ENCODE assay signal across 14 mouse cellular contexts in genomic region chr8:76787744-76788143, GRCm38 (mm10).
DNase-seq lines count a peak whose midpoint lies in the region; ATAC-seq and TF ChIP-seq lines count a peak whose summit lies in the region.
"Had no signal": no experiment of that assay in that cellular context is flagged by ENCODE, and none has a peak within 500 bp of the region (broad histone marks: within the 10 kb centered on the region; RNA-seq: fewer than 3 reads in every experiment).

No protein-coding gene starts in this region.

- DNase-seq in hindbrain, postnatal 0 days (ENCODE audit: low spot score) = no peak
- DNase-seq in liver, postnatal 0 days = no peak
- no peak for DNase-seq in liver
- DNase-seq in ZHBTc4 (ENCODE audit: low read depth, low spot score) = peak; percentile 18
- DNase-seq in B cell, adult 2 months = no peak
- no peak for DNase-seq in adrenal gland, adult 18-20 months (ENCODE audit: low spot score in 2 of 2)
- DNase-seq: cerebellum, adult 9-11 months; heart, postnatal 36 days; lung, adult 18-20 months had no signal

- H3K27ac ChIP-seq in hindbrain, postnatal 0 days = no peak overlapping the region
- no peak overlapping the region for H3K27ac ChIP-seq in hindbrain, embryonic 13.5 days
- H3K27ac ChIP-seq in liver, postnatal 0 days (ENCODE audit: low read depth) = no peak overlapping the region
- H3K27ac ChIP-seq: forebrain, embryonic 12.5 days; heart, embryonic 13.5 days; midbrain, embryonic 13.5 days had no signal

- no peaks in the 10 kb centered on the region for H3K9me3 ChIP-seq in hindbrain, postnatal 0 days (ENCODE audit: low read length)
- H3K9me3 ChIP-seq in hindbrain, embryonic 13.5 days = no peaks in the 10 kb centered on the region
- H3K9me3 ChIP-seq in liver, postnatal 0 days (ENCODE audit: low read length) = no peaks in the 10 kb centered on the region
- H3K9me3 ChIP-seq in E14TG2a.4 (ENCODE audit: low read length) = no peaks in the 10 kb centered on the region
- H3K9me3 ChIP-seq: forebrain, embryonic 12.5 days; heart, embryonic 13.5 days; midbrain, embryonic 13.5 days had no signal

- 0 out of 2 replicates have a peak, but pooled peaks have one; percentile 10 for TF ChIP-seq CTCF in hindbrain, postnatal 0 days (IDR thresholded peaks at IDR 0.05; ENCODE audit: low read depth)
- TF ChIP-seq CTCF in liver, postnatal 0 days (IDR thresholded peaks at IDR 0.05; ENCODE audit: low read depth) = peak; percentile 33; the same call in 1 of the 2 replicates
- TF ChIP-seq CTCF in E14TG2a.4 (conservative IDR thresholded peaks at IDR 0.05; ENCODE audit: low read length) = peak; percentile 82

- no peak overlapping the region for H3K9ac ChIP-seq in hindbrain, postnatal 0 days (replicated peaks; ENCODE audit: low read length)
- H3K9ac ChIP-seq in hindbrain, embryonic 13.5 days = no peak overlapping the region
- no peak overlapping the region for H3K9ac ChIP-seq in liver, postnatal 0 days (replicated peaks)
- H3K9ac ChIP-seq: forebrain, embryonic 12.5 days; heart, embryonic 13.5 days; midbrain, embryonic 13.5 days had no signal

- 84% methylated on average over 1 of the region's 1 CpGs for WGBS in hindbrain, postnatal 0 days
- WGBS in hindbrain, embryonic 13.5 days = 80% methylated on average over 1 of the region's 1 CpGs
- WGBS in liver, postnatal 0 days (ENCODE audit: insufficient replicate concordance) = 70% methylated on average over 1 of the region's 1 CpGs

- H3K4me1 ChIP-seq in hindbrain, postnatal 0 days (ENCODE audit: insufficient read depth, low read length) = no peaks in the 10 kb centered on the region
- no peaks in the 10 kb centered on the region for H3K4me1 ChIP-seq in hindbrain, embryonic 13.5 days (replicated peaks)
- H3K4me1 ChIP-seq in liver, postnatal 0 days (ENCODE audit: insufficient read depth) = no peaks in the 10 kb centered on the region
- no peaks in the 10 kb centered on the region for H3K4me1 ChIP-seq in E14TG2a.4 (replicated peaks; ENCODE audit: low read depth, low read length)
- H3K4me1 ChIP-seq: forebrain, embryonic 12.5 days; heart, embryonic 13.5 days; midbrain, embryonic 13.5 days had no signal

- H3K27me3 ChIP-seq in hindbrain, postnatal 0 days (ENCODE audit: insufficient read depth, low read length) = no peaks in the 10 kb centered on the region
- H3K27me3 ChIP-seq in hindbrain, embryonic 13.5 days = no peaks in the 10 kb centered on the region
- no peaks in the 10 kb centered on the region for H3K27me3 ChIP-seq in liver, postnatal 0 days (ENCODE audit: insufficient read depth, low read length)
- no peaks in the 10 kb centered on the region for H3K27me3 ChIP-seq in E14TG2a.4 (ENCODE audit: insufficient read depth, low read length)
- H3K27me3 ChIP-seq: forebrain, embryonic 12.5 days; heart, embryonic 13.5 days; midbrain, embryonic 13.5 days had no signal

- no peak overlapping the region for H3K4me3 ChIP-seq in hindbrain, postnatal 0 days (ENCODE audit: low read length)
- H3K4me3 ChIP-seq in hindbrain, embryonic 13.5 days = no peak overlapping the region
- H3K4me3 ChIP-seq in liver, postnatal 0 days (ENCODE audit: low read depth, low read length) = no peak overlapping the region
- no peak overlapping the region for H3K4me3 ChIP-seq in E14TG2a.4 (replicated peaks; ENCODE audit: low read length)
- H3K4me3 ChIP-seq: forebrain, embryonic 12.5 days; heart, embryonic 13.5 days; midbrain, embryonic 13.5 days had no signal

- H3K4me2 ChIP-seq in hindbrain, postnatal 0 days (ENCODE audit: low read depth, low read length) = no peak overlapping the region
- H3K4me2 ChIP-seq in hindbrain, embryonic 13.5 days = no peak overlapping the region
- no peak overlapping the region for H3K4me2 ChIP-seq in liver, postnatal 0 days (ENCODE audit: low read depth, low read length)
- H3K4me2 ChIP-seq: forebrain, embryonic 12.5 days; heart, embryonic 13.5 days; midbrain, embryonic 13.5 days had no signal

- no peaks in the 10 kb centered on the region for H3K36me3 ChIP-seq in hindbrain, postnatal 0 days (ENCODE audit: insufficient read depth, low read length)
- H3K36me3 ChIP-seq in hindbrain, embryonic 13.5 days = no peaks in the 10 kb centered on the region
- no peaks in the 10 kb centered on the region for H3K36me3 ChIP-seq in liver, postnatal 0 days (replicated peaks; ENCODE audit: insufficient read depth, low read length)
- H3K36me3 ChIP-seq in E14TG2a.4 (ENCODE audit: insufficient read depth, low read length) = no peaks in the 10 kb centered on the region
- H3K36me3 ChIP-seq: forebrain, embryonic 12.5 days; heart, embryonic 13.5 days; midbrain, embryonic 13.5 days had no signal

- no peak for TF ChIP-seq EP300 in liver, postnatal 0 days (IDR thresholded peaks at IDR 0.05; ENCODE audit: low read depth)

- ATAC-seq in hindbrain, postnatal 0 days = no peak
- ATAC-seq in hindbrain, embryonic 13.5 days (ENCODE audit: low FRiP score) = no peak
- ATAC-seq in liver, postnatal 0 days = no peak
- ATAC-seq: midbrain, embryonic 13.5 days had no signal

Comparison
In these comparisons a context has a peak if more than half of its experiments do, and no peak if none do; other contexts are left out.
1. CTCF ChIP-seq: peak in every context shown above with its lines; median percentile 82 in E14TG2a.4; 33 in liver, postnatal 0 days; 10 in hindbrain, postnatal 0 days.